Mouse (Mus musculus): ENCODE data around the gene Taf13.
A peak's percentile ranks its signal among the peaks of the same experiment; 100 is the strongest.

Taf13 gene

GRCm38 (mm10) chr3:108574018-108574417 is 2.5 kb downstream of the Taf13 start:
- DNase-seq = no peak

- no peak for DNase-seq
These were observed 13.1 kb downstream of the Taf13 start for GRCm38 (mm10) chr3:108584580-108584979.

- no peak for DNase-seq
These were observed 16.9 kb downstream of the Taf13 start for GRCm38 (mm10) chr3:108588446-108588845.

GRCm38 (mm10) chr3:108590786-108591529 is 19.5 kb downstream of the Taf13 start, which contains the start of gene Wdr47:
TSS of gene Wdr47 (plus strand) at chr3:108591279.
- DNase-seq = peak; percentile 97

- DNase-seq = no peak
These were observed 20.3 kb downstream of the Taf13 start for GRCm38 (mm10) chr3:108591530-108592522.

- no peak for DNase-seq
These were observed 37.4 kb downstream of the Taf13 start for GRCm38 (mm10) chr3:108608906-108609305.

All from layer of hippocampus, adult 9-11 months (tissue).